Mouse (Mus musculus): ENCODE results near the gene Olfr1359. TPM values are rescaled to one million over a fixed set of nuclear protein-coding genes. Genes with fewer than 3 reads are reported as not detected.
"Not testable (repeated sequence)": the region's sequence is repeated elsewhere in the genome, so short reads cannot be mapped to it uniquely, and the experiment has no call there.

The Olfr1359 gene
- polyA plus RNA-seq, 1 experiment from 2014 or later, result not detected

GRCm38 (mm10) chr13:21722373-21722925, 24.5 kb downstream of the Olfr1359 start:
- H3K4me1 ChIP-seq (ENCODE audit: control insufficient read depth, insufficient read depth, low read length), result peaks cover 8% of the 10 kb centered on the region
- H3K9me3 ChIP-seq (replicated peaks; ENCODE audit: control insufficient read depth, low read length), result no peaks in the 10 kb centered on the region
- H3K4me3 ChIP-seq (ENCODE audit: low read depth, low read length), result peak overlapping the region; percentile 42
- WGBS (ENCODE audit: insufficient replicate concordance), result 6% methylated on average over 10 of the region's 11 CpGs
- H3K9ac ChIP-seq (ENCODE audit: low read depth, low read length), result peak overlapping the region; percentile 69
- peak overlapping the region; percentile 86 for H3K27ac ChIP-seq (ENCODE audit: low read depth, low read length)
- H3K4me2 ChIP-seq, result peak overlapping the region; percentile 68
- no peaks in the 10 kb centered on the region for H3K27me3 ChIP-seq (ENCODE audit: control insufficient read depth, insufficient read depth, low read length)
- ATAC-seq (replicated peaks; ENCODE audit: insufficient number of reproducible peaks, low FRiP score, low TSS enrichment), result peak; percentile 6; the same call in 1 of the 2 replicates
- no peaks in the 10 kb centered on the region for H3K36me3 ChIP-seq (ENCODE audit: control insufficient read depth, insufficient read depth, low read length)

GRCm38 (mm10) chr13:21722993-21723836, 25.3 kb downstream of the Olfr1359 start:
- Histone ChIP-seq H3K36me3 (ENCODE audit: control insufficient read depth, insufficient read depth, low read length) (no peaks in the 10 kb centered on the region), H3K4me1 (ENCODE audit: control insufficient read depth, insufficient read depth, low read length) (peaks cover 8% of the 10 kb centered on the region), H3K4me3 (ENCODE audit: low read depth, low read length) (no peak overlapping the region), H3K27ac (ENCODE audit: low read depth, low read length) (no peak overlapping the region), H3K9ac (ENCODE audit: low read depth, low read length) (no peak overlapping the region), H3K4me2 (peak overlapping the region; percentile 31; the same call in 1 of the 2 replicates), H3K9me3 (replicated peaks; ENCODE audit: control insufficient read depth, low read length) (no peaks in the 10 kb centered on the region), H3K27me3 (ENCODE audit: control insufficient read depth, insufficient read depth, low read length) (no peaks in the 10 kb centered on the region)
- 40% methylated on average over 5 of the region's 5 CpGs for WGBS (ENCODE audit: insufficient replicate concordance)
- no peak for ATAC-seq (replicated peaks; ENCODE audit: insufficient number of reproducible peaks, low FRiP score, low TSS enrichment)

- Histone ChIP-seq H3K27ac (ENCODE audit: low read depth, low read length) (no peak overlapping the region), H3K4me1 (ENCODE audit: control insufficient read depth, insufficient read depth, low read length) (no peaks in the 10 kb centered on the region), H3K9me3 (replicated peaks; ENCODE audit: control insufficient read depth, low read length) (no peaks in the 10 kb centered on the region), H3K36me3 (ENCODE audit: control insufficient read depth, insufficient read depth, low read length) (no peaks in the 10 kb centered on the region), H3K9ac (ENCODE audit: low read depth, low read length) (no peak overlapping the region), H3K4me3 (ENCODE audit: low read depth, low read length) (no peak overlapping the region), H3K27me3 (ENCODE audit: control insufficient read depth, insufficient read depth, low read length) (no peaks in the 10 kb centered on the region), H3K4me2 (no peak overlapping the region)
- 33% methylated on average over 11 of the region's 11 CpGs for WGBS (ENCODE audit: insufficient replicate concordance)
- ATAC-seq (replicated peaks; ENCODE audit: insufficient number of reproducible peaks, low FRiP score, low TSS enrichment), result no peak
These were observed 30.1 kb downstream of the Olfr1359 start for GRCm38 (mm10) chr13:21727948-21728572.

- ATAC-seq (replicated peaks; ENCODE audit: insufficient number of reproducible peaks, low FRiP score, low TSS enrichment), result no peak
- no peak overlapping the region for H3K9ac ChIP-seq (ENCODE audit: low read depth, low read length)
- H3K4me1 ChIP-seq (ENCODE audit: control insufficient read depth, insufficient read depth, low read length), result no peaks in the 10 kb centered on the region
- no peak overlapping the region for H3K4me2 ChIP-seq
- 68% methylated on average over 1 of the region's 1 CpGs for WGBS (ENCODE audit: insufficient replicate concordance)
- no peaks in the 10 kb centered on the region for H3K9me3 ChIP-seq (replicated peaks; ENCODE audit: control insufficient read depth, low read length)
- H3K27me3 ChIP-seq (ENCODE audit: control insufficient read depth, insufficient read depth, low read length), result no peaks in the 10 kb centered on the region
- H3K36me3 ChIP-seq (ENCODE audit: control insufficient read depth, insufficient read depth, low read length), result no peaks in the 10 kb centered on the region
- H3K4me3 ChIP-seq (ENCODE audit: low read depth, low read length), result no peak overlapping the region
- H3K27ac ChIP-seq (ENCODE audit: low read depth, low read length), result no peak overlapping the region
These were observed 31.6 kb downstream of the Olfr1359 start for GRCm38 (mm10) chr13:21729544-21729943.

GRCm38 (mm10) chr13:21733466-21733865, 35.6 kb downstream of the Olfr1359 start:
- no peak overlapping the region for H3K4me2 ChIP-seq
- WGBS (ENCODE audit: insufficient replicate concordance), result 57% methylated on average over 5 of the region's 5 CpGs
- no peak overlapping the region for H3K4me3 ChIP-seq (ENCODE audit: low read depth, low read length)
- no peaks in the 10 kb centered on the region for H3K4me1 ChIP-seq (ENCODE audit: control insufficient read depth, insufficient read depth, low read length)
- H3K9ac ChIP-seq (ENCODE audit: low read depth, low read length), result peak overlapping the region; percentile 1; the same call in 1 of the 2 replicates
- H3K27ac ChIP-seq (ENCODE audit: low read depth, low read length), result no peak overlapping the region
- no peaks in the 10 kb centered on the region for H3K36me3 ChIP-seq (ENCODE audit: control insufficient read depth, insufficient read depth, low read length)
- 0 out of 2 replicates have a peak, but pooled peaks have one; percentile 25 for ATAC-seq (replicated peaks; ENCODE audit: insufficient number of reproducible peaks, low FRiP score, low TSS enrichment)
- no peaks in the 10 kb centered on the region for H3K27me3 ChIP-seq (ENCODE audit: control insufficient read depth, insufficient read depth, low read length)
- no peaks in the 10 kb centered on the region for H3K9me3 ChIP-seq (replicated peaks; ENCODE audit: control insufficient read depth, low read length)

- no peaks in the 10 kb centered on the region for H3K9me3 ChIP-seq (replicated peaks; ENCODE audit: control insufficient read depth, low read length)
- peak overlapping the region; percentile 79 for H3K9ac ChIP-seq (ENCODE audit: low read depth, low read length)
- H3K36me3 ChIP-seq (ENCODE audit: control insufficient read depth, insufficient read depth, low read length), result no peaks in the 10 kb centered on the region
- peak overlapping the region; percentile 51 for H3K4me3 ChIP-seq (ENCODE audit: low read depth, low read length)
- H3K27ac ChIP-seq (ENCODE audit: low read depth, low read length), result peak overlapping the region; percentile 95
- WGBS (ENCODE audit: insufficient replicate concordance), result under 1% methylated on average over 21 of the region's 21 CpGs
- ATAC-seq (replicated peaks; ENCODE audit: insufficient number of reproducible peaks, low FRiP score, low TSS enrichment), result peak; percentile 69
- H3K4me2 ChIP-seq, result peak overlapping the region; percentile 78
- H3K4me1 ChIP-seq (ENCODE audit: control insufficient read depth, insufficient read depth, low read length), result no peaks in the 10 kb centered on the region
- H3K27me3 ChIP-seq (ENCODE audit: control insufficient read depth, insufficient read depth, low read length), result no peaks in the 10 kb centered on the region
These were observed 36.3 kb downstream of the Olfr1359 start for GRCm38 (mm10) chr13:21734010-21734905.

GRCm38 (mm10) chr13:21734906-21735767, 37.2 kb downstream of the Olfr1359 start, which contains the start of gene Hist1h4j:
Hist1h4j (plus strand) TSS chr13:21735064.
- not testable (repeated sequence) for H3K9me3 ChIP-seq (replicated peaks; ENCODE audit: control insufficient read depth, low read length)
- ATAC-seq (replicated peaks; ENCODE audit: insufficient number of reproducible peaks, low FRiP score, low TSS enrichment), result peak; percentile 91
- under 1% methylated on average over 39 of the region's 56 CpGs for WGBS (ENCODE audit: insufficient replicate concordance)

More at GRCm38 (mm10) chr13:21734906-21735767, 37.2 kb downstream of the Olfr1359 start, which contains the start of gene Hist1h4j:
- peak within 1 kb of the TSS; percentile 79 for H3K9ac ChIP-seq (ENCODE audit: low read depth, low read length)
- H3K4me1 ChIP-seq (ENCODE audit: control insufficient read depth, insufficient read depth, low read length); H3K27me3 ChIP-seq (ENCODE audit: control insufficient read depth, insufficient read depth, low read length); H3K36me3 ChIP-seq (ENCODE audit: control insufficient read depth, insufficient read depth, low read length): not testable (repeated sequence)
- peak within 1 kb of the TSS; percentile 95 for H3K27ac ChIP-seq (ENCODE audit: low read depth, low read length)
- H3K4me3 ChIP-seq (ENCODE audit: low read depth, low read length), result peak within 1 kb of the TSS; percentile 51
- H3K4me2 ChIP-seq, result peak within 1 kb of the TSS; percentile 78

Data from heart, embryonic 11.5 days (tissue).